Mouse (Mus musculus): ENCODE measurements around the gene Nectin2.
"Not testable (repeated sequence)": the region's sequence is repeated elsewhere in the genome, so short reads cannot be mapped to it uniquely, and the experiment has no call there.

DNA sequence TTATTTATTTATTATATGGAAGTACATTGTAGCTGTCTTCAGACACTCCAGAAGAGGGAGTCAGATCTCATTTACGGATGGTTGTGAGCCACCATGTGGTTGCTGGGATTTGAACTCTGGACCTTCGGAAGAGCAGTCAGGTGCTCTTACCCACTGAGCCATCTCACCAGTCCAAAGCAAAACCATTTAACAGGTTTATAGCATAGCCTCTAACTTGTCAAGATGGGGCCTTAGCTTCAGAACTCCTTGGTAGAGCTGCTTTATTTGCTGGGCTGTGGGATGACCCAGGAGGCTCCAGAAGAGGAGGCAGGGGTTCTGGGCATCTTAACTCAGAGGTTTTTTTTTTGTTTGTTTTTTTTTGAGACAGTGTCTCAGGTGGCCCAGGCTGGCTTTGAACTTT lies 41.2 kb upstream of the Nectin2 start:
- not testable (repeated sequence) for TF ChIP-seq CTCF (IDR thresholded peaks at IDR 0.05; ENCODE audit: low read depth, low read length); POLR2A (IDR thresholded peaks at IDR 0.05; ENCODE audit: borderline replicate concordance, low read depth, low read length)
